Mouse (Mus musculus) heart, embryonic 13.5 days (tissue): Measurements from ENCODE around the gene Gm45717. TPM values are rescaled to one million over a fixed set of nuclear protein-coding genes. Genes with fewer than 3 reads are reported as not detected.

Experiments
- ATAC-seq: fragments of 200-750 bp; cut with Nextera tagmentation; 2 replicates; pipeline ENCODE4 v1.8.0; 2017; ENCODE audit warnings: moderate TSS enrichment; ENCODE audit not compliant: insufficient number of reproducible peaks, low FRiP score, low TSS enrichment; ENCODE audit errors: extremely low read depth
- H3K27ac ChIP-seq: fragments of 300-500 bp; sonication (generic); replicated peaks from 2 replicates; pipeline ENCODE4 v1.5.1; 2015; ENCODE audit warnings: moderate library complexity, mild to moderate bottlenecking, inconsistent platforms
- H3K27me3 ChIP-seq: fragments of 300-500 bp; sonication (generic); replicated peaks from 2 replicates; pipeline ENCODE4 v1.6.1; 2015; ENCODE audit warnings: mild to moderate bottlenecking, inconsistent platforms
- H3K36me3 ChIP-seq: fragments of 300-500 bp; sonication (generic); 2 replicates; pipeline ENCODE4 v1.6.1; 2015; ENCODE audit warnings: mild to moderate bottlenecking, inconsistent platforms
- H3K4me1 ChIP-seq: fragments of 300-500 bp; sonication (generic); 2 replicates; pipeline ENCODE4 v1.6.1; 2015; ENCODE audit warnings: inconsistent platforms
- H3K4me2 ChIP-seq: fragments of 300-500 bp; sonication (generic); 2 replicates; pipeline ENCODE4 v1.6.1; 2015; ENCODE audit warnings: inconsistent platforms, mild to moderate bottlenecking, moderate library complexity
- H3K4me3 ChIP-seq: fragments of 300-500 bp; sonication (generic); 2 replicates; pipeline ENCODE4 v1.5.1; 2015; ENCODE audit warnings: moderate library complexity, mild to moderate bottlenecking, inconsistent platforms
- H3K9ac ChIP-seq: fragments of 300-500 bp; sonication (generic); 2 replicates; pipeline ENCODE4 v1.6.1; 2015; ENCODE audit warnings: inconsistent platforms, mild to moderate bottlenecking, moderate library complexity
- H3K9me3 ChIP-seq: fragments of 300-500 bp; sonication (generic); 2 replicates; pipeline ENCODE4 v1.6.1; 2016; ENCODE audit warnings: inconsistent platforms
- WGBS: fragments of 180-500 bp; shearing (Covaris S2); methylation state at CpG from one replicate; pipeline ENCODE4 v1.1.7; 2015; ENCODE audit warnings: mixed read lengths; 5-methylcytosine and 5-hydroxymethylcytosine counted together
- polyA plus RNA-seq: library from polyadenylated mRNA; unstranded; fragments of >200 nt; fragmentation: Nextera tagmentation; extraction: Ambion mirVana; gene quantifications from 2 replicates; pipeline ENCODE4 v1.2.1, GENCODE M21; 2015

Gene Gm45717
- polyA plus RNA-seq = not detected in 2 replicates

GRCm38 (mm10) chr7:140955758-140956555 lies at the start of gene Gm45717, which contains the start of gene Ifitm2:
TSS of gene Gm45717 (minus strand) at chr7:140955937.
TSS of gene Ifitm2 (minus strand) at chr7:140955987.
- Histone ChIP-seq H3K4me2 (peak within 1 kb of the TSS; percentile 75), H3K9ac (peak within 1 kb of the TSS; percentile 86), H3K27ac (peak within 1 kb of the TSS; percentile 94), H3K4me3 (peak within 1 kb of the TSS; percentile 68), H3K36me3 (0 out of 2 replicates have a peak, but pooled peaks cover 9% of the 10 kb centered on the region), H3K9me3 (no peaks in the 10 kb centered on the region), H3K27me3 (peaks cover 11% of the 10 kb centered on the region), H3K4me1 (peaks cover 45% of the 10 kb centered on the region)
- ATAC-seq = peak; percentile 60; the same call in 1 of the 2 replicates
- WGBS = 6% methylated on average over 11 of the region's 11 CpGs

- Histone ChIP-seq H3K27ac (no peak overlapping the region), H3K4me3 (no peak overlapping the region), H3K27me3 (peaks cover 7% of the 10 kb centered on the region), H3K9me3 (no peaks in the 10 kb centered on the region), H3K4me2 (no peak overlapping the region), H3K36me3 (no peaks in the 10 kb centered on the region), H3K4me1 (peaks cover 3% of the 10 kb centered on the region; the same call in 1 of the 2 replicates), H3K9ac (no peak overlapping the region)
- no peak for ATAC-seq
- 69% methylated on average over 5 of the region's 5 CpGs for WGBS
These were observed 47.7 kb upstream of the Gm45717 start for GRCm38 (mm10) chr7:141003248-141004010.

GRCm38 (mm10) chr7:141000881-141001708 lies 45.4 kb upstream of the Gm45717 start:
- Histone ChIP-seq H3K9me3 (no peaks in the 10 kb centered on the region), H3K4me3 (no peak overlapping the region), H3K27ac (no peak overlapping the region), H3K36me3 (no peaks in the 10 kb centered on the region), H3K27me3 (no peaks in the 10 kb centered on the region; the same call in 1 of the 2 replicates), H3K4me2 (no peak overlapping the region), H3K4me1 (no peaks in the 10 kb centered on the region), H3K9ac (no peak overlapping the region)
- WGBS = 67% methylated on average over 15 of the region's 15 CpGs
- no peak for ATAC-seq

GRCm38 (mm10) chr7:140998853-140999700 lies 43.3 kb upstream of the Gm45717 start:
- Histone ChIP-seq H3K27ac (no peak overlapping the region), H3K9ac (no peak overlapping the region), H3K4me3 (no peak overlapping the region), H3K4me1 (no peaks in the 10 kb centered on the region), H3K4me2 (no peak overlapping the region), H3K36me3 (no peaks in the 10 kb centered on the region), H3K9me3 (no peaks in the 10 kb centered on the region), H3K27me3 (no peaks in the 10 kb centered on the region; the same call in 1 of the 2 replicates)
- WGBS = 78% methylated on average over 11 of the region's 11 CpGs
- ATAC-seq = no peak

GRCm38 (mm10) chr7:140997817-140998216 lies 42.1 kb upstream of the Gm45717 start:
- no peaks in the 10 kb centered on the region for H3K4me1 ChIP-seq
- H3K4me2 ChIP-seq = no peak overlapping the region
- H3K36me3 ChIP-seq = no peaks in the 10 kb centered on the region
- no peaks in the 10 kb centered on the region for H3K9me3 ChIP-seq
- no peak overlapping the region for H3K27ac ChIP-seq
- no peaks in the 10 kb centered on the region; the same call in 1 of the 2 replicates for H3K27me3 ChIP-seq
- H3K9ac ChIP-seq = no peak overlapping the region
- ATAC-seq = no peak
- no peak overlapping the region for H3K4me3 ChIP-seq
- WGBS = 27% methylated on average over 1 of the region's 1 CpGs

- Histone ChIP-seq H3K4me3 (no peak overlapping the region), H3K27ac (no peak overlapping the region), H3K27me3 (peaks cover 11% of the 10 kb centered on the region; the same call in 1 of the 2 replicates), H3K9me3 (no peaks in the 10 kb centered on the region), H3K4me1 (no peaks in the 10 kb centered on the region), H3K9ac (no peak overlapping the region), H3K4me2 (no peak overlapping the region), H3K36me3 (no peaks in the 10 kb centered on the region)
- 73% methylated on average over 14 of the region's 14 CpGs for WGBS
- ATAC-seq = no peak
These were observed 35.5 kb upstream of the Gm45717 start for GRCm38 (mm10) chr7:140991117-140991689.

GRCm38 (mm10) chr7:140990622-140991021 lies 34.9 kb upstream of the Gm45717 start:
- no peaks in the 10 kb centered on the region for H3K36me3 ChIP-seq
- H3K9me3 ChIP-seq = no peaks in the 10 kb centered on the region
- no peak overlapping the region for H3K9ac ChIP-seq
- no peak overlapping the region for H3K4me3 ChIP-seq
- peaks cover 11% of the 10 kb centered on the region; the same call in 1 of the 2 replicates for H3K27me3 ChIP-seq
- no peak overlapping the region for H3K4me2 ChIP-seq
- no peak for ATAC-seq
- H3K4me1 ChIP-seq = no peaks in the 10 kb centered on the region
- no peak overlapping the region for H3K27ac ChIP-seq
- 54% methylated on average over 5 of the region's 5 CpGs for WGBS

- Histone ChIP-seq H3K9me3 (no peaks in the 10 kb centered on the region), H3K27ac (no peak overlapping the region), H3K9ac (no peak overlapping the region), H3K27me3 (peaks cover 11% of the 10 kb centered on the region; the same call in 1 of the 2 replicates), H3K4me1 (no peaks in the 10 kb centered on the region), H3K36me3 (no peaks in the 10 kb centered on the region), H3K4me2 (no peak overlapping the region), H3K4me3 (no peak overlapping the region)
- ATAC-seq = no peak
- 58% methylated on average over 6 of the region's 6 CpGs for WGBS
These were observed 34.4 kb upstream of the Gm45717 start for GRCm38 (mm10) chr7:140990185-140990584.

- no peak for ATAC-seq
- H3K4me3 ChIP-seq = no peak overlapping the region
- H3K4me1 ChIP-seq = no peaks in the 10 kb centered on the region
- no peaks in the 10 kb centered on the region for H3K36me3 ChIP-seq
- WGBS = 62% methylated on average over 4 of the region's 4 CpGs
- H3K27ac ChIP-seq = no peak overlapping the region
- H3K9ac ChIP-seq = no peak overlapping the region
- H3K9me3 ChIP-seq = no peaks in the 10 kb centered on the region
- H3K4me2 ChIP-seq = no peak overlapping the region
- peaks cover 12% of the 10 kb centered on the region; the same call in 1 of the 2 replicates for H3K27me3 ChIP-seq
These were observed 33.3 kb upstream of the Gm45717 start for GRCm38 (mm10) chr7:140989022-140989421.
